Mouse (Mus musculus): ENCODE measurements around the gene Gm28308.

GRCm38 (mm10) chr6:52208072-52208867, 4.9 kb downstream of the Gm28308 start, which contains the start of gene Hoxa6:
- TF ChIP-seq CTCF (conservative IDR thresholded peaks at IDR 0.05; ENCODE audit: insufficient read depth, insufficient read length, low read depth, low read length) (no peak), POLR2A (IDR thresholded peaks at IDR 0.05; ENCODE audit: low read depth, low read length) (no peak)

Data from kidney, adult 2 months (tissue).